Mouse (Mus musculus): ENCODE results near the gene Bcar1. TPM values are rescaled to one million over a fixed set of nuclear protein-coding genes. Genes with fewer than 3 reads are reported as not detected.

Gene Bcar1
- 50.2 and 50.4 TPM in 2 replicates for polyA plus RNA-seq (2016; fragmentation: Nextera tagmentation; extraction: Ambion mirVana)

DNA sequence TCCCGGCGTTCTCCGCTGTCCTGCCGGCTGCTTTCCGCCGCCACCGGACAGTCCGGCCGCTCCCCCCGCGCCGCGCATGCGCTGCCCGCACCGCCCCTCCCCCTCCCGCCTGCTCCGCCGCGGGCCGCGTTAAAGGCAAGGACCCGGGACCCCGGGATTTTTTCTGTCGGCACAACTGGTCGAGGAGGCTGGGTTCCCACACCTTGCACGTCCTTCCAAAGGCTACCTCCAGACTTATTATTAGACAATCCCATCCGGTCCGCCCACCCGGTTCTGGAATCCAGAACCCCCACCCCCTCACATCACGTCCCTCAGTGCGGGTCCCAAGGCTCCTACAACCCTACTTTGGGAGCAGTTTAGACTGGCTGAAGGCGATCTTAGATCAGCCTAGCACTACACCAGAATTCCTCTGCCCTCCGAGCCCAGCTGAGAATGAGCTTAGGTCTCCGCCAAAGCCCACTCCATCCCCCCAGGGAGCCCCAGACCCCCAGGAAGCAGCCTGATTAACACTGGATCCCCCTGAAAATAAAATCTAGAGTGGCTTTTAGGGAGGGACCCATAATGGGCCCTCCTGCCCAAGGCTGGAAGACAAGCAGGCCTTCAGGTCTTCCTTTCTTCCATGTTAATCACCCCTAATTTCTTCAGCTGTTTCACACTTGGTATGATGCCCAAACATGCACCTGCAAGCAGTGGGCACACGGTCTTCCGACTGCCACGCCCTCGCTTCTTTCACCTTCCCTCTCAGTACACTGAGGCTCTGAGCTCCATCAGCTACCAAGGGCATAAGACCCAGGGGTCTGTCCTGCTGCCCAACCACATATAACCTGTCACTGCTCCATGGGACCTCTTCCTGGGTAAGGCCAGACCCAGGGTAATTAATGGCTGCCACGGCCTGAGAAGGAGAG, at the start of gene Bcar1:
Gene Bcar1, minus strand, starts transcription at position 18 of the 905 bp plus-strand sequence.
- Histone ChIP-seq H3K36me3 (peaks cover 14% of the 10 kb centered on the region), H3K4me3 (peak within 1 kb of the TSS; percentile 90), H3K27me3 (ENCODE audit: low read depth, poor library complexity, severe bottlenecking) (peaks cover 7% of the 10 kb centered on the region; the same call in 1 of the 2 replicates), H3K27ac (peak within 1 kb of the TSS; percentile 96), H3K9me3 (replicated peaks) (no peaks in the 10 kb centered on the region), H3K4me1 (peaks cover 75% of the 10 kb centered on the region)
- 9% methylated on average over 40 of the region's 40 CpGs for WGBS
- DNase-seq (ENCODE audit: low spot score), result peak; percentile 94

DNA sequence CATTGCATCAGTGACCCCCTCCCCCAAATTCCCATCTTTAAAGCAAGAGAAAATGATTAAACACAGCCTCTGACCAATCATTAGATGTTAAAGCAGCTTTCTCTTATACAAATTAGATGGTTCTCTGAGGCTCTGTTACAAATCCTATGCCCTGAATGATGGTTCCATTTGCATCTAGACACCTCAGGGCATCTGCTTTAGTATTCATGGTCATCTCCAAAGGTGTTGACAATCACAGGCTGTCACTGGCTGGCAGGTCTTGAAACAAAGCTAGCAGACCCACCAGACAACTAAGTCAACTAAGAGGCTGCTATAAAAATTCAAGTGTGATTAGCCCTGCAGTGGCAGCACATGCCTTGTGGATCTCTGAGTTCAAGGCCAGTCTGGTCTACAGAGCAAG, 46.0 kb upstream of the Bcar1 start:
- Histone ChIP-seq H3K4me3 (no peak overlapping the region), H3K36me3 (peaks cover 40% of the 10 kb centered on the region), H3K9me3 (replicated peaks) (no peaks in the 10 kb centered on the region), H3K27ac (peak overlapping the region; percentile 75; the same call in 1 of the 2 replicates), H3K27me3 (ENCODE audit: low read depth, poor library complexity, severe bottlenecking) (no peaks in the 10 kb centered on the region), H3K4me1 (peaks cover 42% of the 10 kb centered on the region)
- DNase-seq (ENCODE audit: low spot score), result no peak

DNA sequence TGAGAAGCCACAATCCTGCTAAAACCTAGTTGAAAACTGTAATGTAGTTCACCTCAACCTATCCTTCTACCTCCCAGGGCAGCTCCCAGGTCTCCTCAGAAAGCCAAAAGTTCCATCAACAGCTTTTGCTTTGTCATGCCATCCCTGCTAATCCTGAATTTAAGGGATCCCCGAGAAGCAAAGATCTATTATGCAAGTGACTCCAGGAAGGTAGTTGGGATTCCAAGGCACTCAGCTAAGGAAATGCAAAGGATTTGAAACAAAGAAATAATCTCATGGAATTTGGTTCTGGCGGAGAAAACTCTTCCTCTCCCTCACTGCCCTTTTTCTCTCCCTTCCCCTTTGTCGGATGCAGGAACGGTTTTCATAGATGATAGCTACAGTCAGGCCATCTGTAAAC, 45.6 kb upstream of the Bcar1 start:
- Histone ChIP-seq H3K4me1 (peaks cover 42% of the 10 kb centered on the region), H3K27ac (peak overlapping the region; percentile 75), H3K36me3 (peaks cover 39% of the 10 kb centered on the region), H3K4me3 (no peak overlapping the region), H3K27me3 (ENCODE audit: low read depth, poor library complexity, severe bottlenecking) (no peaks in the 10 kb centered on the region), H3K9me3 (replicated peaks) (no peaks in the 10 kb centered on the region)
- no peak for DNase-seq (ENCODE audit: low spot score)
- 47% methylated on average over 4 of the region's 4 CpGs for WGBS

GRCm38 (mm10) chr8:111788497-111788896, 44.9 kb upstream of the Bcar1 start:
- no peaks in the 10 kb centered on the region for H3K9me3 ChIP-seq (replicated peaks)
- no peaks in the 10 kb centered on the region for H3K27me3 ChIP-seq (ENCODE audit: low read depth, poor library complexity, severe bottlenecking)
- peak; percentile 58 for DNase-seq (ENCODE audit: low spot score)
- H3K4me3 ChIP-seq, result no peak overlapping the region
- H3K4me1 ChIP-seq, result peaks cover 42% of the 10 kb centered on the region
- 29% methylated on average over 3 of the region's 3 CpGs for WGBS
- H3K27ac ChIP-seq, result peak overlapping the region; percentile 75; the same call in 1 of the 2 replicates
- peaks cover 39% of the 10 kb centered on the region for H3K36me3 ChIP-seq

DNA sequence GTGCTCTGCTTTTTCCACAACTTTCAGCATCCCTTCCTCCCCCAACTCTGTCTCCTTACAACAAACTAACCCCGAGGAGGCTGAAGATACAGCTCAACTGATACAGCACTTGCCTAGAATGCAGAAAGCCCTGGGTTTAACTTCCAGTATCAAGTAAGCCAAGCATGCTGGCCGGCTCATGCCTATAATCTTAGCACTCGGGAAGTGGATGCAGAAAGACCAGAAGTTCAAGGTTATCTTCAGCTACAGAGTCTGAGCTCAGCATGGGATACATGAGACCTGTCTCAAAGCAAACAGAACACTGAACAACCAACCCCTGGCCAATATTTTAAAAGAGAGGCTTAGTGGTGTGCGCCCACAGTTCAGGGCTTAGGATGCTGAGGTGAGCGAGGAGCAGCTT, 44.5 kb upstream of the Bcar1 start:
- Histone ChIP-seq H3K4me3 (no peak overlapping the region), H3K27ac (peak overlapping the region; percentile 61), H3K4me1 (peaks cover 42% of the 10 kb centered on the region), H3K9me3 (replicated peaks) (no peaks in the 10 kb centered on the region), H3K27me3 (ENCODE audit: low read depth, poor library complexity, severe bottlenecking) (no peaks in the 10 kb centered on the region), H3K36me3 (peaks cover 37% of the 10 kb centered on the region)
- no peak for DNase-seq (ENCODE audit: low spot score)
- 71% methylated on average over 5 of the region's 5 CpGs for WGBS

DNA sequence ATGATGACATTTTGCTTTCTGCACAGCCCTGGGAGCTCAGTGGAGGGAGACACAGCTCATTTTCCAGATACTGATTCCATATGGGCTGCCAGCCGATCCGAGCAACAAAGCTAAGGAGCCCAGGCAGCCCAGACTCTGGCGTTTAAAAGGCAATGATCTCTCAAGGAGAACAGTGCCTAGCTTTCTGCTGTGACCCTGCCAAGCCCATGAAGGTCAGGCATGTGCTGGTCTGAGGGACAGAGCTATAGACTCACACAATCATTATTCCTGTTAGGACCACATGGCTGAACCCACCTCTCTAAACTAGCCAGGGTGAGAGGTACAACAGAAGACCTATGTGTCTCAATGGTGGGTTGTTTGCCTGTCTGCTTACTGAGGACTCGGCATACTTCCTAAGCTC, 44.1 kb upstream of the Bcar1 start:
- Histone ChIP-seq H3K36me3 (peaks cover 34% of the 10 kb centered on the region), H3K9me3 (replicated peaks) (no peaks in the 10 kb centered on the region), H3K27ac (peak overlapping the region; percentile 61), H3K4me3 (no peak overlapping the region), H3K4me1 (peaks cover 43% of the 10 kb centered on the region), H3K27me3 (ENCODE audit: low read depth, poor library complexity, severe bottlenecking) (no peaks in the 10 kb centered on the region)
- DNase-seq (ENCODE audit: low spot score), result no peak
- 46% methylated on average over 4 of the region's 4 CpGs for WGBS

DNA sequence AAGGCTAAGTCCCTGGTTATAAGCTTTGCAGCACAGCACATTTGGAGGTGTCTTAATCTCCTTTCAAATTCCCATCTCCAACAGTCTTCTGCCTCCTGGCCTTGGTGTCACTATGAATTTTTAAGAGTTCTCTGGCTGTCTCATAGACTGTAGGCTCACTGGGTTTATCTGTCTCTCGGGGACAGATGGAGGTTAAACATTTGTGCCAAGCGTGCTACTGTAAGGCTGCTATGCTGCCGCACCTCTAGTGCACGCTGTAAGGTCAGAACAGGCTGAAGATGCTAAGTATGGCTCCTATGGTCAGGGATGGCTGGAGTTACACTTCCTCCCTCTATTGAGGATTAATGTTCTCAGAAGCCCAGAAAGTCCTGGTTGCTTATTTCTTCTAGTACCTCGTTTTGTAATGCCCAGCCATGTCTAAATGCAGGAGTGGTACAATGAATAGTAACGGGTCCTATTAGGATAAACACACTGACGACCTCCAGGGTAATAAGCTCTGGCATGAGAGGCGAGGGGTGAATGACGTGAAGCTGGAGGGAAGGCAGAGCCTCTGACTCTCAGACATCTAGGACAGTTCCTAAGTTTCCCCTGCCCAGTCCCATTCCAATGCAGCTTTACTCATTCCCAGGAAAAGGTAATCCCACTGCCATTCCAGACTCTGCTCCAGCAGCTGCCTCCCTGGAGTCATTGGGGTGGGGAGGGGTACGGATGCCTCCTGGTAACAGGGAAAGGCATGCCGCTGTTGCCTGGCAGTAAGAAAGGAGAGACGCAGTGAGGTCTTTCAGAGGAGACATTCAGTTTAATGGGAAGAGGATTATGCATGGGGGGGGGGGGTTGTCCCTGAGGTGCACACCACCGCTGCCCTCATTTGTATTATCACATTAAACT, 43.3 kb upstream of the Bcar1 start:
- no peak for DNase-seq (ENCODE audit: low spot score)
- no peaks in the 10 kb centered on the region for H3K9me3 ChIP-seq (replicated peaks)
- H3K4me1 ChIP-seq, result peaks cover 46% of the 10 kb centered on the region
- no peaks in the 10 kb centered on the region for H3K27me3 ChIP-seq (ENCODE audit: low read depth, poor library complexity, severe bottlenecking)
- H3K4me3 ChIP-seq, result no peak overlapping the region
- WGBS, result 58% methylated on average over 13 of the region's 13 CpGs
- H3K27ac ChIP-seq, result 0 out of 2 replicates have a peak overlapping the region, but pooled peaks have one; percentile 61
- H3K36me3 ChIP-seq, result peaks cover 36% of the 10 kb centered on the region

GRCm38 (mm10) chr8:111786116-111786515, 42.5 kb upstream of the Bcar1 start:
- no peak overlapping the region for H3K27ac ChIP-seq
- no peak overlapping the region for H3K4me3 ChIP-seq
- DNase-seq (ENCODE audit: low spot score), result no peak
- no peaks in the 10 kb centered on the region for H3K27me3 ChIP-seq (ENCODE audit: low read depth, poor library complexity, severe bottlenecking)
- H3K4me1 ChIP-seq, result peaks cover 46% of the 10 kb centered on the region
- peaks cover 29% of the 10 kb centered on the region for H3K36me3 ChIP-seq
- WGBS, result 95% methylated on average over 2 of the region's 2 CpGs
- H3K9me3 ChIP-seq (replicated peaks), result no peaks in the 10 kb centered on the region

- Histone ChIP-seq H3K4me3 (no peak overlapping the region), H3K27ac (no peak overlapping the region), H3K36me3 (peaks cover 47% of the 10 kb centered on the region), H3K4me1 (peaks cover 21% of the 10 kb centered on the region), H3K27me3 (ENCODE audit: low read depth, poor library complexity, severe bottlenecking) (no peaks in the 10 kb centered on the region), H3K9me3 (replicated peaks) (no peaks in the 10 kb centered on the region)
- no peak for DNase-seq (ENCODE audit: low spot score)
- 88% methylated on average over 9 of the region's 9 CpGs for WGBS
Measured at GRCm38 (mm10) chr8:111782671-111783394, 39.2 kb upstream of the Bcar1 start.

DNA sequence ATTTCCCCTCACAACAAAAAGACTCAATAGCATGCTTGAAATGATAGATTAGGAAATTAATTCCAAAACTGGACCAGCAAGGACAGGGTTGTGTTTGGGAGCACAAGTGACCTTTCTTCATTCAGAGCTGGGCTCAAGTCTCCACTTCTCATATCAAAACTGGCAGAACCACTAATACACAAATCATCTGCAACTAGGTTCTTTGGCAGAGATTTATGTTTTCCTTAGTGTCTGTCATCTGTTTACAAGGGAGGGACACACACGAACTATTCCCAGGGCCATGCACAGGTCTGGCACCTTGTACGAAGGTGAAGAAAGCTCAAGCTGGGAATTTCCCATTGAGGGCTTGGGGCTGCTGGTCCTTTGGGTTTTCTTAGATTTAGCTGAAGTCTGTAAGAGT, 38.6 kb upstream of the Bcar1 start:
- WGBS, result 85% methylated on average over 2 of the region's 2 CpGs
- no peaks in the 10 kb centered on the region for H3K27me3 ChIP-seq (ENCODE audit: low read depth, poor library complexity, severe bottlenecking)
- no peak overlapping the region for H3K4me3 ChIP-seq
- no peak overlapping the region for H3K27ac ChIP-seq
- peaks cover 14% of the 10 kb centered on the region for H3K4me1 ChIP-seq
- no peak for DNase-seq (ENCODE audit: low spot score)
- peaks cover 51% of the 10 kb centered on the region for H3K36me3 ChIP-seq
- H3K9me3 ChIP-seq (replicated peaks), result no peaks in the 10 kb centered on the region

- peaks cover 59% of the 10 kb centered on the region for H3K36me3 ChIP-seq
- H3K27ac ChIP-seq, result no peak overlapping the region
- H3K4me1 ChIP-seq, result 0 out of 2 replicates have a peak, but pooled peaks cover 6% of the 10 kb centered on the region
- no peak overlapping the region for H3K4me3 ChIP-seq
- H3K27me3 ChIP-seq (ENCODE audit: low read depth, poor library complexity, severe bottlenecking), result no peaks in the 10 kb centered on the region
- DNase-seq (ENCODE audit: low spot score), result no peak
- 94% methylated on average over 10 of the region's 10 CpGs for WGBS
- no peaks in the 10 kb centered on the region for H3K9me3 ChIP-seq (replicated peaks)
Measured at GRCm38 (mm10) chr8:111780697-111781424, 37.3 kb upstream of the Bcar1 start.

DNA sequence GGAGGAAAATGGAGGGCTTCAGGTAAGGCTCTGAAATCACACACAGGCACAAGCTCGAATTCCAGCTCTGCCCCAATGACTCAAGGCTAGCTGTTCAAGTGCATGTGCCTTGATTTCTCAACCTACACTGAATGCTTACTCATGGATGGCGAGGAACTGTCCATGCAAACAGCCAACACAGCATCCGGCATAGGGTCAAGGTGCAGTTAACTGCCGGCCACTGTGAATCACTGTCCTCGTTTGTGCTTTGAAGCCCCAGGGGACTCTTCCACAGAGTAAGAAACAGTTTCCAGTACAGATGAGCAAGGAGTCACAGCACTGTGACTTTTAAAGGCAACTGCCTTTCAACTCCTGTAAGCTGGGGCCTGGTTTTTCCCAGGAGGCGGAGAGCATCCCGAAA, 36.1 kb upstream of the Bcar1 start:
- Histone ChIP-seq H3K9me3 (replicated peaks) (no peaks in the 10 kb centered on the region), H3K4me1 (0 out of 2 replicates have a peak, but pooled peaks cover 3% of the 10 kb centered on the region), H3K4me3 (no peak overlapping the region), H3K27ac (no peak overlapping the region), H3K27me3 (ENCODE audit: low read depth, poor library complexity, severe bottlenecking) (no peaks in the 10 kb centered on the region), H3K36me3 (peaks cover 64% of the 10 kb centered on the region)
- DNase-seq (ENCODE audit: low spot score), result no peak
- WGBS, result 82% methylated on average over 7 of the region's 7 CpGs

Measured in limb, embryonic 10.5 days (tissue).